Mouse (Mus musculus): ENCODE results near the gene Ctsk. TPM values are rescaled to one million over a fixed set of nuclear protein-coding genes. Genes with fewer than 3 reads are reported as not detected.

The Ctsk gene
- polyA plus RNA-seq, 1 experiment from 2014 or later, result 5.2 TPM

- ATAC-seq (ENCODE audit: borderline replicate concordance, extremely low read depth, low FRiP score, low TSS enrichment), result no peak
- Histone ChIP-seq H3K27me3 (no peaks in the 10 kb centered on the region), H3K4me2 (no peak overlapping the region), H3K4me3 (no peak overlapping the region), H3K4me1 (no peaks in the 10 kb centered on the region), H3K36me3 (peaks cover 19% of the 10 kb centered on the region), H3K9me3 (no peaks in the 10 kb centered on the region), H3K27ac (no peak overlapping the region), H3K9ac (no peak overlapping the region)
- WGBS, result 42% methylated on average over 10 of the region's 10 CpGs
These were observed 562 bp downstream of the Ctsk start for GRCm38 (mm10) chr3:95499496-95500140.

GRCm38 (mm10) chr3:95502312-95502711, 3.3 kb downstream of the Ctsk start:
- Histone ChIP-seq H3K9ac (no peak overlapping the region), H3K9me3 (no peaks in the 10 kb centered on the region), H3K4me3 (no peak overlapping the region), H3K27me3 (no peaks in the 10 kb centered on the region), H3K4me2 (no peak overlapping the region), H3K4me1 (no peaks in the 10 kb centered on the region), H3K36me3 (no peaks in the 10 kb centered on the region), H3K27ac (no peak overlapping the region)
- no peak for ATAC-seq (ENCODE audit: borderline replicate concordance, extremely low read depth, low FRiP score, low TSS enrichment)
- WGBS, result 73% methylated on average over 2 of the region's 2 CpGs

- Histone ChIP-seq H3K9me3 (no peaks in the 10 kb centered on the region), H3K4me1 (no peaks in the 10 kb centered on the region), H3K27ac (no peak overlapping the region), H3K9ac (no peak overlapping the region), H3K4me2 (no peak overlapping the region), H3K27me3 (no peaks in the 10 kb centered on the region), H3K36me3 (no peaks in the 10 kb centered on the region), H3K4me3 (no peak overlapping the region)
- ATAC-seq (ENCODE audit: borderline replicate concordance, extremely low read depth, low FRiP score, low TSS enrichment), result no peak
- whole genome bisulfite sequencing, result 64% methylated on average over 6 of the region's 6 CpGs
These were observed 10.3 kb downstream of the Ctsk start for GRCm38 (mm10) chr3:95509348-95509747.

GRCm38 (mm10) chr3:95511611-95512180, 12.6 kb downstream of the Ctsk start:
- Histone ChIP-seq H3K27ac (no peak overlapping the region), H3K4me1 (no peaks in the 10 kb centered on the region), H3K4me3 (no peak overlapping the region), H3K9me3 (no peaks in the 10 kb centered on the region), H3K4me2 (no peak overlapping the region), H3K9ac (no peak overlapping the region), H3K27me3 (no peaks in the 10 kb centered on the region), H3K36me3 (no peaks in the 10 kb centered on the region)
- ATAC-seq (ENCODE audit: borderline replicate concordance, extremely low read depth, low FRiP score, low TSS enrichment), result no peak
- WGBS, result 71% methylated on average over 9 of the region's 9 CpGs

- WGBS, result 79% methylated on average over 3 of the region's 3 CpGs
- Histone ChIP-seq H3K36me3 (no peaks in the 10 kb centered on the region), H3K9me3 (no peaks in the 10 kb centered on the region), H3K27ac (no peak overlapping the region), H3K27me3 (no peaks in the 10 kb centered on the region), H3K9ac (no peak overlapping the region), H3K4me2 (no peak overlapping the region), H3K4me1 (0 out of 2 replicates have a peak, but pooled peaks cover 5% of the 10 kb centered on the region), H3K4me3 (no peak overlapping the region)
- ATAC-seq (ENCODE audit: borderline replicate concordance, extremely low read depth, low FRiP score, low TSS enrichment), result peak; percentile 32; the same call in 1 of the 2 replicates
These were observed 17.6 kb downstream of the Ctsk start for GRCm38 (mm10) chr3:95516614-95517041.

GRCm38 (mm10) chr3:95517493-95517898, 18.4 kb downstream of the Ctsk start:
- Histone ChIP-seq H3K9me3 (no peaks in the 10 kb centered on the region), H3K4me3 (no peak overlapping the region), H3K27ac (no peak overlapping the region), H3K4me2 (no peak overlapping the region), H3K4me1 (0 out of 2 replicates have a peak, but pooled peaks cover 5% of the 10 kb centered on the region), H3K27me3 (no peaks in the 10 kb centered on the region), H3K9ac (no peak overlapping the region), H3K36me3 (no peaks in the 10 kb centered on the region)
- peak; percentile 61 for ATAC-seq (ENCODE audit: borderline replicate concordance, extremely low read depth, low FRiP score, low TSS enrichment)
- 14% methylated on average over 10 of the region's 10 CpGs for WGBS

GRCm38 (mm10) chr3:95518891-95519290, 19.8 kb downstream of the Ctsk start:
- no peaks in the 10 kb centered on the region for H3K36me3 ChIP-seq
- 0 out of 2 replicates have a peak, but pooled peaks cover 5% of the 10 kb centered on the region for H3K4me1 ChIP-seq
- H3K4me2 ChIP-seq, result no peak overlapping the region
- WGBS, result 68% methylated on average over 7 of the region's 7 CpGs
- no peak for ATAC-seq (ENCODE audit: borderline replicate concordance, extremely low read depth, low FRiP score, low TSS enrichment)
- H3K4me3 ChIP-seq, result no peak overlapping the region
- no peaks in the 10 kb centered on the region for H3K9me3 ChIP-seq
- H3K27ac ChIP-seq, result no peak overlapping the region
- H3K27me3 ChIP-seq, result no peaks in the 10 kb centered on the region
- H3K9ac ChIP-seq, result no peak overlapping the region

- H3K9ac ChIP-seq, result no peak overlapping the region
- H3K27me3 ChIP-seq, result no peaks in the 10 kb centered on the region
- H3K9me3 ChIP-seq, result no peaks in the 10 kb centered on the region
- 68% methylated on average over 2 of the region's 2 CpGs for WGBS
- H3K27ac ChIP-seq, result no peak overlapping the region
- 0 out of 2 replicates have a peak, but pooled peaks cover 5% of the 10 kb centered on the region for H3K4me1 ChIP-seq
- H3K4me2 ChIP-seq, result no peak overlapping the region
- peak; percentile 56; the same call in 1 of the 2 replicates for ATAC-seq (ENCODE audit: borderline replicate concordance, extremely low read depth, low FRiP score, low TSS enrichment)
- no peak overlapping the region for H3K4me3 ChIP-seq
- H3K36me3 ChIP-seq, result no peaks in the 10 kb centered on the region
These were observed 20.3 kb downstream of the Ctsk start for GRCm38 (mm10) chr3:95519315-95519714.

GRCm38 (mm10) chr3:95520100-95520499, 21.0 kb downstream of the Ctsk start:
- 81% methylated on average over 3 of the region's 3 CpGs for WGBS
- H3K4me2 ChIP-seq, result no peak overlapping the region
- H3K9me3 ChIP-seq, result no peaks in the 10 kb centered on the region
- no peak overlapping the region for H3K4me3 ChIP-seq
- H3K9ac ChIP-seq, result no peak overlapping the region
- H3K36me3 ChIP-seq, result no peaks in the 10 kb centered on the region
- no peak for ATAC-seq (ENCODE audit: borderline replicate concordance, extremely low read depth, low FRiP score, low TSS enrichment)
- H3K4me1 ChIP-seq, result 0 out of 2 replicates have a peak, but pooled peaks cover 5% of the 10 kb centered on the region
- no peaks in the 10 kb centered on the region for H3K27me3 ChIP-seq
- H3K27ac ChIP-seq, result no peak overlapping the region

- H3K27me3 ChIP-seq, result no peaks in the 10 kb centered on the region
- 87% methylated on average over 10 of the region's 10 CpGs for WGBS
These were observed 22.1 kb downstream of the Ctsk start for GRCm38 (mm10) chr3:95521168-95521567.

GRCm38 (mm10) chr3:95523662-95524061, 24.6 kb downstream of the Ctsk start:
- Histone ChIP-seq H3K4me1 (no peaks in the 10 kb centered on the region), H3K4me2 (no peak overlapping the region), H3K27ac (no peak overlapping the region; the same call in 1 of the 2 replicates), H3K4me3 (no peak overlapping the region), H3K36me3 (no peaks in the 10 kb centered on the region), H3K9ac (no peak overlapping the region), H3K27me3 (no peaks in the 10 kb centered on the region), H3K9me3 (no peaks in the 10 kb centered on the region)
- no peak for ATAC-seq (ENCODE audit: borderline replicate concordance, extremely low read depth, low FRiP score, low TSS enrichment)
- WGBS, result 30% methylated on average over 3 of the region's 3 CpGs

More at GRCm38 (mm10) chr3:95521168-95521567, 22.1 kb downstream of the Ctsk start:
- Histone ChIP-seq H3K4me2 (no peak overlapping the region), H3K9ac (no peak overlapping the region), H3K27ac (no peak overlapping the region), H3K9me3 (no peaks in the 10 kb centered on the region), H3K36me3 (no peaks in the 10 kb centered on the region), H3K4me1 (0 out of 2 replicates have a peak, but pooled peaks cover 5% of the 10 kb centered on the region), H3K4me3 (no peak overlapping the region)
- no peak for ATAC-seq (ENCODE audit: borderline replicate concordance, extremely low read depth, low FRiP score, low TSS enrichment)

- 54% methylated on average over 2 of the region's 2 CpGs for WGBS
- no peak for ATAC-seq (ENCODE audit: borderline replicate concordance, extremely low read depth, low FRiP score, low TSS enrichment)
- no peak overlapping the region for H3K27ac ChIP-seq
These were observed 25.6 kb downstream of the Ctsk start for GRCm38 (mm10) chr3:95524673-95525072.

More at GRCm38 (mm10) chr3:95524673-95525072, 25.6 kb downstream of the Ctsk start:
- no peaks in the 10 kb centered on the region for H3K36me3 ChIP-seq
- no peak overlapping the region for H3K4me2 ChIP-seq
- no peaks in the 10 kb centered on the region for H3K4me1 ChIP-seq
- no peaks in the 10 kb centered on the region for H3K9me3 ChIP-seq
- H3K4me3 ChIP-seq, result no peak overlapping the region
- H3K9ac ChIP-seq, result no peak overlapping the region
- no peaks in the 10 kb centered on the region for H3K27me3 ChIP-seq

All from lung, embryonic 15.5 days (tissue).